ENCODE assay signal across 8 mouse cellular contexts in genomic region chr17:25080960-25081381, GRCm38 (mm10). TPM values are rescaled to one million over a fixed set of nuclear protein-coding genes. Genes with fewer than 3 reads are reported as not detected.
DNase-seq lines count a peak whose midpoint lies in the region; ATAC-seq and TF ChIP-seq lines count a peak whose summit lies in the region.

No protein-coding gene starts in this region.

- H3K27me3 ChIP-seq in embryonic facial prominence, embryonic 13.5 days = no peaks in the 10 kb centered on the region
- no peaks in the 10 kb centered on the region for H3K27me3 ChIP-seq in heart, postnatal 0 days (ENCODE audit: control insufficient read depth, insufficient read depth, low read length)

- H3K36me3 ChIP-seq in embryonic facial prominence, embryonic 13.5 days = 0 out of 2 replicates have a peak, but pooled peaks cover 8% of the 10 kb centered on the region
- no peaks in the 10 kb centered on the region; the same call in 1 of the 2 replicates for H3K36me3 ChIP-seq in heart, postnatal 0 days (replicated peaks; ENCODE audit: control insufficient read depth, insufficient read depth, low read length)

- 48% methylated on average over 11 of the region's 11 CpGs for WGBS in embryonic facial prominence, embryonic 13.5 days
- 54% methylated on average over 11 of the region's 11 CpGs for WGBS in heart, postnatal 0 days

- DNase-seq in adrenal gland, postnatal 36 days = peak; percentile 60 to 68
- peak; percentile 64 for DNase-seq in heart, postnatal 0 days (ENCODE audit: low spot score)
- DNase-seq in kidney, postnatal 14 days = peak; percentile 88
- DNase-seq in lung, postnatal 36 days = peak; percentile 91
- no peak for DNase-seq in thymus, adult 18-20 months
- no peak for DNase-seq in thymus, postnatal 25 days
- no peak for DNase-seq in Muller cell, postnatal 12 days (ENCODE audit: inconsistent ontology term)

- peak overlapping the region; percentile 98 for H3K27ac ChIP-seq in embryonic facial prominence, embryonic 13.5 days
- peak overlapping the region; percentile 85 for H3K27ac ChIP-seq in heart, postnatal 0 days (ENCODE audit: low read depth)

- no peak for ATAC-seq in embryonic facial prominence, embryonic 13.5 days (ENCODE audit: insufficient number of reproducible peaks, insufficient read depth, low FRiP score, low TSS enrichment, low read depth)
- ATAC-seq in heart, postnatal 0 days (ENCODE audit: insufficient read depth, low read depth) = peak; percentile 22

- H3K9ac ChIP-seq in embryonic facial prominence, embryonic 13.5 days = peak overlapping the region; percentile 61
- H3K9ac ChIP-seq in heart, postnatal 0 days (replicated peaks; ENCODE audit: low read depth, low read length) = peak overlapping the region; percentile 67

- peak overlapping the region; percentile 44 for H3K4me2 ChIP-seq in embryonic facial prominence, embryonic 13.5 days
- peak overlapping the region; percentile 66 for H3K4me2 ChIP-seq in heart, postnatal 0 days (ENCODE audit: low read depth, low read length)

- H3K4me1 ChIP-seq in embryonic facial prominence, embryonic 13.5 days = peaks cover 82% of the 10 kb centered on the region
- peaks cover 41% of the 10 kb centered on the region for H3K4me1 ChIP-seq in heart, postnatal 0 days (ENCODE audit: control insufficient read depth, insufficient read depth)

- TF ChIP-seq EP300 in heart, postnatal 0 days (IDR thresholded peaks at IDR 0.05; ENCODE audit: low read depth) = peak; percentile 50; the same call in 1 of the 2 replicates

- no peaks in the 10 kb centered on the region for H3K9me3 ChIP-seq in embryonic facial prominence, embryonic 13.5 days
- H3K9me3 ChIP-seq in heart, postnatal 0 days (replicated peaks; ENCODE audit: control insufficient read depth, low read length) = no peaks in the 10 kb centered on the region

- peak overlapping the region; percentile 29 for H3K4me3 ChIP-seq in embryonic facial prominence, embryonic 13.5 days
- peak overlapping the region; percentile 48 for H3K4me3 ChIP-seq in heart, postnatal 0 days (ENCODE audit: low read depth, low read length)

- TF ChIP-seq CTCF in heart, postnatal 0 days (IDR thresholded peaks at IDR 0.05; ENCODE audit: low read depth) = no peak

RNA-seq across cellular contexts. Expression of gene Tmem204, which starts 2.4 kb away (rescaled TPM):
- total RNA-seq in adrenal gland, postnatal 36 days (2021) = 10 to 100 TPM; 31.4 to 39.7 TPM
- 15.2 and 18.4 TPM in 2 replicates for polyA plus RNA-seq in embryonic facial prominence, embryonic 13.5 days (2015; fragmentation: Nextera tagmentation; extraction: Ambion mirVana)
- total RNA-seq in heart, postnatal 0 days (2014; rRNA removed; ENCODE audit: low replicate concordance) = 53.8 and 56.4 TPM in 2 replicates
- 27.2 and 27.9 TPM in 2 replicates for polyA plus RNA-seq in heart, postnatal 0 days (2015; fragmentation: Nextera tagmentation; extraction: Ambion mirVana)

RNA-seq across cellular contexts. Expression of gene Telo2, which starts 34.8 kb away (rescaled TPM):
- 10 to 100 TPM; 19.7 to 22.4 TPM for total RNA-seq in adrenal gland, postnatal 36 days (2021)
- polyA plus RNA-seq in embryonic facial prominence, embryonic 13.5 days (2015; fragmentation: Nextera tagmentation; extraction: Ambion mirVana) = 48.1 and 53.5 TPM in 2 replicates
- total RNA-seq in heart, postnatal 0 days (2014; rRNA removed; ENCODE audit: low replicate concordance) = 27.9 and 31.4 TPM in 2 replicates
- 13.2 and 15.3 TPM in 2 replicates for polyA plus RNA-seq in heart, postnatal 0 days (2015; fragmentation: Nextera tagmentation; extraction: Ambion mirVana)

RNA-seq across cellular contexts. Expression of gene Ptx4, which starts 39.6 kb away (rescaled TPM):
- total RNA-seq in adrenal gland, postnatal 36 days (2021) = not detected
- 0.83 and 1.2 TPM in 2 replicates for polyA plus RNA-seq in embryonic facial prominence, embryonic 13.5 days (2015; fragmentation: Nextera tagmentation; extraction: Ambion mirVana)
- 0.12 TPM in 1 of 2 replicates, not detected in the other for total RNA-seq in heart, postnatal 0 days (2014; rRNA removed; ENCODE audit: low replicate concordance)
- polyA plus RNA-seq in heart, postnatal 0 days (2015; fragmentation: Nextera tagmentation; extraction: Ambion mirVana) = 0.22 TPM in 2 replicates

RNA-seq across cellular contexts. Expression of gene Clcn7, which starts 52.2 kb away (rescaled TPM):
- 10 to 100 TPM; 42.0 to 43.8 TPM for total RNA-seq in adrenal gland, postnatal 36 days (2021)
- 26.0 and 27.8 TPM in 2 replicates for polyA plus RNA-seq in embryonic facial prominence, embryonic 13.5 days (2015; fragmentation: Nextera tagmentation; extraction: Ambion mirVana)
- total RNA-seq in heart, postnatal 0 days (2014; rRNA removed; ENCODE audit: low replicate concordance) = 15.4 and 20.3 TPM in 2 replicates
- 12.6 and 12.8 TPM in 2 replicates for polyA plus RNA-seq in heart, postnatal 0 days (2015; fragmentation: Nextera tagmentation; extraction: Ambion mirVana)

Comparison
In these comparisons a context has a peak if more than half of its experiments do, and no peak if none do; other contexts are left out.
1. DNase-seq: peak in adrenal gland, postnatal 36 days (2 of 2), heart, postnatal 0 days (single experiment), kidney, postnatal 14 days (single experiment) and lung, postnatal 36 days (single experiment); none in thymus, adult 18-20 months (0 of 2), thymus, postnatal 25 days (single experiment) and Muller cell, postnatal 12 days (single experiment).